Comparison of ENCODE assay signal across 19 mouse cellular contexts in genomic region chr16:74056210-74056609, GRCm38 (mm10).
A peak's percentile ranks its signal among the peaks of the same experiment; 100 is the strongest.
DNase-seq lines count a peak whose midpoint lies in the region; ATAC-seq and TF ChIP-seq lines count a peak whose summit lies in the region.
"Had no signal": no experiment of that assay in that cellular context is flagged by ENCODE, and none has a peak within 500 bp of the region (broad histone marks: within the 10 kb centered on the region; RNA-seq: fewer than 3 reads in every experiment).

No protein-coding gene starts in this region.

- 0 out of 2 replicates have a peak overlapping the region, but pooled peaks have one; percentile 54 for H3K27ac ChIP-seq in lung, embryonic 15.5 days
- H3K27ac ChIP-seq: embryonic facial prominence, embryonic 15.5 days; forebrain, embryonic 10.5 days; forebrain, embryonic 12.5 days had no signal

- no peaks in the 10 kb centered on the region for H3K27me3 ChIP-seq in lung, embryonic 15.5 days
- H3K27me3 ChIP-seq: CH12.LX; embryonic facial prominence, embryonic 13.5 days; embryonic facial prominence, embryonic 15.5 days; forebrain, embryonic 12.5 days; Patski had no signal

- no peak overlapping the region for H3K9ac ChIP-seq in lung, embryonic 15.5 days
- H3K9ac ChIP-seq: embryonic facial prominence, embryonic 13.5 days; embryonic facial prominence, embryonic 15.5 days; forebrain, embryonic 12.5 days had no signal

- H3K4me2 ChIP-seq in lung, embryonic 15.5 days = no peak overlapping the region
- H3K4me2 ChIP-seq: embryonic facial prominence, embryonic 13.5 days; embryonic facial prominence, embryonic 15.5 days; forebrain, embryonic 12.5 days had no signal

- no peaks in the 10 kb centered on the region for H3K36me3 ChIP-seq in lung, embryonic 15.5 days
- H3K36me3 ChIP-seq: embryonic facial prominence, embryonic 13.5 days; embryonic facial prominence, embryonic 15.5 days; forebrain, embryonic 10.5 days; forebrain, embryonic 12.5 days; G1E had no signal

- TF ChIP-seq POLR2A in lung, adult 2 months (IDR thresholded peaks at IDR 0.05; ENCODE audit: borderline replicate concordance, extremely low read depth, low read depth, low read length) = no peak
- TF ChIP-seq POLR2A in brain, embryonic 14.5 days (IDR thresholded peaks at IDR 0.05; ENCODE audit: borderline replicate concordance, extremely low read depth, insufficient read depth, insufficient read length, poor library complexity, severe bottlenecking) = no peak

- H3K4me1 ChIP-seq in lung, embryonic 15.5 days = no peaks in the 10 kb centered on the region
- no peaks in the 10 kb centered on the region for H3K4me1 ChIP-seq in lung, adult 2 months (ENCODE audit: control insufficient read depth, insufficient read depth, low read length)
- H3K4me1 ChIP-seq: forebrain, embryonic 10.5 days had no signal

- ATAC-seq in lung, embryonic 15.5 days (ENCODE audit: borderline replicate concordance, extremely low read depth, low FRiP score, low TSS enrichment) = no peak
- ATAC-seq: activated CD4-positive, CD25-positive, alpha-beta regulatory T cell, adult 4 months; CD4-positive, CD25-positive, alpha-beta regulatory T cell, adult 4 months; Patski had no signal

- DNase-seq in cerebellum, postnatal 10 days = peak; percentile 22 to 23
- no peak for DNase-seq in cerebellum, postnatal 36 days
- DNase-seq in lung, adult 2 months = no peak
- DNase-seq in brain, embryonic 14.5 days (ENCODE audit: low read depth) = peak; percentile 66
- DNase-seq: adrenal gland, adult 8-10 months; B cell, adult 2 months; cerebellum, adult 8-10 months; embryo, embryonic 11 days had no signal

- no peaks in the 10 kb centered on the region for H3K9me3 ChIP-seq in lung, embryonic 15.5 days
- H3K9me3 ChIP-seq: embryonic facial prominence, embryonic 13.5 days; embryonic facial prominence, embryonic 15.5 days; forebrain, embryonic 12.5 days; G1E had no signal

- no peak overlapping the region for H3K4me3 ChIP-seq in lung, embryonic 15.5 days
- H3K4me3 ChIP-seq in lung, adult 2 months (replicated peaks; ENCODE audit: extremely low read depth, low read depth, low read length) = no peak overlapping the region
- H3K4me3 ChIP-seq: embryonic facial prominence, embryonic 13.5 days; embryonic facial prominence, embryonic 15.5 days; erythroblast, embryonic 14.5 days; forebrain, embryonic 10.5 days; forebrain, embryonic 12.5 days had no signal

- no peak for TF ChIP-seq CTCF in lung, adult 2 months (IDR thresholded peaks at IDR 0.05; ENCODE audit: insufficient read depth, low read length)
- TF ChIP-seq CTCF in brain, embryonic 14.5 days (IDR thresholded peaks at IDR 0.05; ENCODE audit: borderline replicate concordance, extremely low read depth, insufficient read depth, insufficient read length) = no peak

- WGBS in lung, embryonic 15.5 days = 69% methylated on average over 1 of the region's 1 CpGs
- 63% methylated on average over 1 of the region's 1 CpGs for WGBS in lung, adult 2 months

Comparison
In these comparisons a context has a peak if more than half of its experiments do, and no peak if none do; other contexts are left out.
1. DNase-seq: peak in cerebellum, postnatal 10 days (2 of 2) and brain, embryonic 14.5 days (single experiment); none in cerebellum, postnatal 36 days (0 of 2) and lung, adult 2 months (single experiment).